Mouse (Mus musculus): ENCODE results near the gene Imp3. TPM values are rescaled to one million over a fixed set of nuclear protein-coding genes. Genes with fewer than 3 reads are reported as not detected.

Imp3 gene
- polyA plus RNA-seq, 1 experiment from 2014 or later, result 123 TPM

- Histone ChIP-seq H3K4me3 (replicated peaks; ENCODE audit: low read depth, low read length) (no peak overlapping the region), H3K4me1 (replicated peaks; ENCODE audit: insufficient read depth, low read length) (peaks cover 4% of the 10 kb centered on the region; the same call in 1 of the 2 replicates), H3K4me2 (ENCODE audit: low read length) (no peak overlapping the region), H3K9me3 (replicated peaks; ENCODE audit: low read length) (no peaks in the 10 kb centered on the region), H3K27ac (no peak overlapping the region), H3K27me3 (ENCODE audit: insufficient read depth, low read length) (no peaks in the 10 kb centered on the region; the same call in 1 of the 2 replicates), H3K9ac (ENCODE audit: low read depth, low read length) (no peak overlapping the region), H3K36me3 (ENCODE audit: insufficient read depth, low read length) (peaks cover 15% of the 10 kb centered on the region; the same call in 1 of the 2 replicates)
- 57% methylated on average over 8 of the region's 8 CpGs for WGBS
- ATAC-seq (replicated peaks; ENCODE audit: low FRiP score, low read depth) (peak; percentile 53; the same call in 1 of the 2 replicates), DNase-seq (ENCODE audit: low spot score) (no peak)
- TF ChIP-seq CTCF (IDR thresholded peaks at IDR 0.05; ENCODE audit: low read depth), result no peak
Measured at GRCm38 (mm10) chr9:56893313-56893712, 44.0 kb upstream of the Imp3 start.

GRCm38 (mm10) chr9:56894006-56894405, 43.3 kb upstream of the Imp3 start:
- Histone ChIP-seq H3K4me1 (replicated peaks; ENCODE audit: insufficient read depth, low read length) (peaks cover 8% of the 10 kb centered on the region; the same call in 1 of the 2 replicates), H3K27ac (no peak overlapping the region), H3K36me3 (ENCODE audit: insufficient read depth, low read length) (0 out of 2 replicates have a peak, but pooled peaks cover 10% of the 10 kb centered on the region), H3K9ac (ENCODE audit: low read depth, low read length) (no peak overlapping the region), H3K27me3 (ENCODE audit: insufficient read depth, low read length) (no peaks in the 10 kb centered on the region; the same call in 1 of the 2 replicates), H3K9me3 (replicated peaks; ENCODE audit: low read length) (no peaks in the 10 kb centered on the region), H3K4me3 (replicated peaks; ENCODE audit: low read depth, low read length) (no peak overlapping the region), H3K4me2 (ENCODE audit: low read length) (no peak overlapping the region)
- peak; percentile 67 for TF ChIP-seq CTCF (IDR thresholded peaks at IDR 0.05; ENCODE audit: low read depth)
- WGBS, result 11% methylated on average over 3 of the region's 3 CpGs
- peak; percentile 73 for DNase-seq (ENCODE audit: low spot score)
- ATAC-seq (replicated peaks; ENCODE audit: low FRiP score, low read depth), result no peak

GRCm38 (mm10) chr9:56896779-56897178, 40.5 kb upstream of the Imp3 start:
- H3K36me3 ChIP-seq (ENCODE audit: insufficient read depth, low read length), result 0 out of 2 replicates have a peak, but pooled peaks cover 4% of the 10 kb centered on the region
- no peak overlapping the region for H3K4me2 ChIP-seq (ENCODE audit: low read length)
- no peaks in the 10 kb centered on the region for H3K9me3 ChIP-seq (replicated peaks; ENCODE audit: low read length)
- TF ChIP-seq CTCF (IDR thresholded peaks at IDR 0.05; ENCODE audit: low read depth), result no peak
- no peak overlapping the region for H3K27ac ChIP-seq
- no peak overlapping the region for H3K9ac ChIP-seq (ENCODE audit: low read depth, low read length)
- ATAC-seq (replicated peaks; ENCODE audit: low FRiP score, low read depth), result no peak
- 89% methylated on average over 12 of the region's 12 CpGs for WGBS
- H3K27me3 ChIP-seq (ENCODE audit: insufficient read depth, low read length), result no peaks in the 10 kb centered on the region
- DNase-seq (ENCODE audit: low spot score), result no peak
- peaks cover 16% of the 10 kb centered on the region for H3K4me1 ChIP-seq (replicated peaks; ENCODE audit: insufficient read depth, low read length)
- H3K4me3 ChIP-seq (replicated peaks; ENCODE audit: low read depth, low read length), result no peak overlapping the region

GRCm38 (mm10) chr9:56899409-56899808, 37.9 kb upstream of the Imp3 start:
- peaks cover 11% of the 10 kb centered on the region for H3K4me1 ChIP-seq (replicated peaks; ENCODE audit: insufficient read depth, low read length)
- TF ChIP-seq CTCF (IDR thresholded peaks at IDR 0.05; ENCODE audit: low read depth), result no peak
- DNase-seq (ENCODE audit: low spot score), result no peak
- no peaks in the 10 kb centered on the region for H3K27me3 ChIP-seq (ENCODE audit: insufficient read depth, low read length)
- 47% methylated on average over 11 of the region's 11 CpGs for WGBS
- no peak overlapping the region for H3K9ac ChIP-seq (ENCODE audit: low read depth, low read length)
- H3K4me3 ChIP-seq (replicated peaks; ENCODE audit: low read depth, low read length), result no peak overlapping the region
- H3K27ac ChIP-seq, result no peak overlapping the region
- ATAC-seq (replicated peaks; ENCODE audit: low FRiP score, low read depth), result no peak; the same call in 1 of the 2 replicates
- no peaks in the 10 kb centered on the region for H3K9me3 ChIP-seq (replicated peaks; ENCODE audit: low read length)
- H3K4me2 ChIP-seq (ENCODE audit: low read length), result no peak overlapping the region
- H3K36me3 ChIP-seq (ENCODE audit: insufficient read depth, low read length), result 0 out of 2 replicates have a peak, but pooled peaks cover 3% of the 10 kb centered on the region

GRCm38 (mm10) chr9:56900060-56900459, 37.2 kb upstream of the Imp3 start:
- no peak for ATAC-seq (replicated peaks; ENCODE audit: low FRiP score, low read depth)
- no peaks in the 10 kb centered on the region for H3K27me3 ChIP-seq (ENCODE audit: insufficient read depth, low read length)
- no peak overlapping the region for H3K4me2 ChIP-seq (ENCODE audit: low read length)
- H3K36me3 ChIP-seq (ENCODE audit: insufficient read depth, low read length), result no peaks in the 10 kb centered on the region
- DNase-seq (ENCODE audit: low spot score), result no peak
- peaks cover 11% of the 10 kb centered on the region for H3K4me1 ChIP-seq (replicated peaks; ENCODE audit: insufficient read depth, low read length)
- no peak; the same call in 1 of the 2 replicates for TF ChIP-seq CTCF (IDR thresholded peaks at IDR 0.05; ENCODE audit: low read depth)
- no peaks in the 10 kb centered on the region for H3K9me3 ChIP-seq (replicated peaks; ENCODE audit: low read length)
- no peak overlapping the region for H3K9ac ChIP-seq (ENCODE audit: low read depth, low read length)
- no peak overlapping the region for H3K4me3 ChIP-seq (replicated peaks; ENCODE audit: low read depth, low read length)
- H3K27ac ChIP-seq, result no peak overlapping the region

- DNase-seq (ENCODE audit: low spot score) (peak; percentile 56), ATAC-seq (replicated peaks; ENCODE audit: low FRiP score, low read depth) (no peak)
- Histone ChIP-seq H3K4me1 (replicated peaks; ENCODE audit: insufficient read depth, low read length) (peaks cover 11% of the 10 kb centered on the region), H3K9me3 (replicated peaks; ENCODE audit: low read length) (no peaks in the 10 kb centered on the region), H3K27ac (no peak overlapping the region), H3K4me2 (ENCODE audit: low read length) (no peak overlapping the region), H3K4me3 (replicated peaks; ENCODE audit: low read depth, low read length) (no peak overlapping the region), H3K9ac (ENCODE audit: low read depth, low read length) (peak overlapping the region; percentile 14; the same call in 1 of the 2 replicates), H3K36me3 (ENCODE audit: insufficient read depth, low read length) (no peaks in the 10 kb centered on the region), H3K27me3 (ENCODE audit: insufficient read depth, low read length) (no peaks in the 10 kb centered on the region)
- no peak for TF ChIP-seq CTCF (IDR thresholded peaks at IDR 0.05; ENCODE audit: low read depth)
- WGBS, result 9% methylated on average over 9 of the region's 9 CpGs
Measured at GRCm38 (mm10) chr9:56900571-56900970, 36.7 kb upstream of the Imp3 start.

- DNase-seq (ENCODE audit: low spot score) (no peak), ATAC-seq (replicated peaks; ENCODE audit: low FRiP score, low read depth) (no peak)
- H3K9me3 ChIP-seq (replicated peaks; ENCODE audit: low read length), result no peaks in the 10 kb centered on the region
- no peak overlapping the region for H3K4me3 ChIP-seq (replicated peaks; ENCODE audit: low read depth, low read length)
- H3K27ac ChIP-seq, result no peak overlapping the region
- 49% methylated on average over 8 of the region's 8 CpGs for WGBS
- H3K4me1 ChIP-seq (replicated peaks; ENCODE audit: insufficient read depth, low read length), result peaks cover 11% of the 10 kb centered on the region
- H3K9ac ChIP-seq (ENCODE audit: low read depth, low read length), result no peak overlapping the region
- TF ChIP-seq CTCF (IDR thresholded peaks at IDR 0.05; ENCODE audit: low read depth), result no peak
- no peak overlapping the region for H3K4me2 ChIP-seq (ENCODE audit: low read length)
- H3K27me3 ChIP-seq (ENCODE audit: insufficient read depth, low read length), result no peaks in the 10 kb centered on the region
- H3K36me3 ChIP-seq (ENCODE audit: insufficient read depth, low read length), result no peaks in the 10 kb centered on the region
Measured at GRCm38 (mm10) chr9:56901187-56901586, 36.1 kb upstream of the Imp3 start.
